22 mouse cellular contexts compared by ENCODE assay signal in the genomic region with DNA sequence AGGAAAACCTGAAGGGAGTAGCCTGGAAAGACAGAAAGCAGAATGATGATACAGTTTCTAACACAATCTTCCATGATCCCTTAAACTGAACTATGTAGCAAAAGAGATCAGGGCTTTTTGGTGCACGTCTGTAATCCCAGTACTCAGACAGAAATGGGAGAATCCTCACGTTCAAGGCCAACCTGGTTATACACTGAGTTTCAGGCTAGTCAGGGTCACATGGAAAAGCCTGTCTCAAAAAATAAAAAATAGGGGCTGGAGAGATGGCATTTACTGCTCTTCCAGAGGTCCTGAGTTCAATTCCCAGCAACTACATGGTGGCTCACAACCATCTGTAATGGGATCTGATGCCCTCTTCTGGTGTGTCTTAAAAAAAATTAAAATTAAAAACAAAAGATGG. TPM values are rescaled to one million over a fixed set of nuclear protein-coding genes. Genes with fewer than 3 reads are reported as not detected.
A peak's percentile ranks its signal among the peaks of the same experiment; 100 is the strongest.
DNase-seq lines count a peak whose midpoint lies in the region; TF ChIP-seq lines count a peak whose summit lies in the region.
"Had no signal": no experiment of that assay in that cellular context is flagged by ENCODE, and none has a peak within 500 bp of the region (broad histone marks: within the 10 kb centered on the region; RNA-seq: fewer than 3 reads in every experiment).

No protein-coding gene starts in this region.

- no peak for TF ChIP-seq CTCF in MEL (IDR thresholded peaks at IDR 0.05 in 2 of 3, conservative IDR thresholded peaks at IDR 0.05 in 1 of 3; ENCODE audit: control insufficient read depth in 1 of 3, insufficient read depth in 1 of 3, low read depth in 2 of 3, low read length in 3 of 3, poor library complexity in 1 of 3, severe bottlenecking in 1 of 3)

- H3K27me3 ChIP-seq in MEL (ENCODE audit: control insufficient read depth in 1 of 2, insufficient read depth in 2 of 2, low read length in 2 of 2): no peaks in the 10 kb centered on the region
- H3K27me3 ChIP-seq: CH12.LX, Patski had no signal

- DNase-seq in MEL (ENCODE audit: low read depth, low spot score): no peak
- no peak for DNase-seq in T-cell, adult 2 months (ENCODE audit: low spot score)
- DNase-seq: adrenal gland, adult 2 months; adrenal gland, adult 8-10 months; adrenal gland, postnatal 10 days; adrenal gland, postnatal 14 days; adrenal gland, postnatal 25 days; adrenal gland, postnatal 36 days; B cell, adult 2 months; cerebellum, adult 11 months; cerebellum, adult 11-12 months; cerebellum, adult 18-20 months; cerebellum, adult 2 months; cerebellum, adult 8-10 months; cerebellum, adult 9-10 months had no signal

- H3K4me3 ChIP-seq in MEL (ENCODE audit: control insufficient read depth in 1 of 2, insufficient read depth in 1 of 2, low read depth in 2 of 2, low read length in 2 of 2): no peak overlapping the region

- no peak for TF ChIP-seq RAD21 in MEL (IDR thresholded peaks at IDR 0.05; ENCODE audit: low read depth, low read length)

- peaks cover 0 to 21% of the 10 kb centered on the region in 2 experiments; a peak in 2 of 4 replicates for H3K36me3 ChIP-seq in MEL (ENCODE audit: control insufficient read depth in 1 of 2, insufficient read depth in 2 of 2, low read length in 2 of 2)
- H3K36me3 ChIP-seq: G1E had no signal

- no peak for TF ChIP-seq POLR2A in MEL (IDR thresholded peaks at IDR 0.05; ENCODE audit: control insufficient read depth in 1 of 2, insufficient read depth in 1 of 2, low read depth in 1 of 2, low read length in 2 of 2, poor library complexity in 1 of 2)

- no peak; a peak in 1 of 4 replicates for TF ChIP-seq EP300 in MEL (IDR thresholded peaks at IDR 0.05; ENCODE audit: low read depth in 1 of 2, low read length in 2 of 2)

- peaks cover 1% of the 10 kb centered on the region; the same call in 1 of the 2 replicates for H3K79me2 ChIP-seq in MEL (ENCODE audit: control insufficient read depth, insufficient read depth, low read length, poor library complexity)

- H3K27ac ChIP-seq in MEL (ENCODE audit: control insufficient read depth, low read depth, low read length): peak overlapping the region; percentile 84

- peaks cover 22 to 27% of the 10 kb centered on the region in 2 experiments for H3K4me1 ChIP-seq in MEL (ENCODE audit: control insufficient read depth in 1 of 2, insufficient read depth in 2 of 2, low read length in 2 of 2)

- H3K9ac ChIP-seq in MEL (ENCODE audit: control insufficient read depth, low read depth, low read length, poor library complexity, severe bottlenecking): no peak overlapping the region

- H3K9me3 ChIP-seq in MEL (replicated peaks; ENCODE audit: insufficient read depth, low read length): no peaks in the 10 kb centered on the region
- H3K9me3 ChIP-seq: G1E had no signal

TF ChIP-seq in MEL, 35 proteins besides CTCF, POLR2A, EP300 and RAD21:
- no peak for TF ChIP-seq GABPA (IDR thresholded peaks at IDR 0.05; ENCODE audit: low read depth, low read length)
- 0 out of 4 replicates have a peak, but pooled peaks of 1 of the 2 experiments have one; percentile 10 for TF ChIP-seq USF2 (IDR thresholded peaks at IDR 0.05; ENCODE audit: borderline replicate concordance in 1 of 2, insufficient read depth in 1 of 2, low read depth in 1 of 2, low read length in 2 of 2)
- TF ChIP-seq ELF1 (IDR thresholded peaks at IDR 0.05; ENCODE audit: low read depth, low read length): no peak
- TF ChIP-seq ZNF384 (IDR thresholded peaks at IDR 0.05; ENCODE audit: low read depth, low read length): no peak
- no peak for TF ChIP-seq TCF12 (IDR thresholded peaks at IDR 0.05; ENCODE audit: low read depth, low read length)
- TF ChIP-seq MAX (IDR thresholded peaks at IDR 0.05; ENCODE audit: low read length): no peak
- no peak for TF ChIP-seq RCOR1 (IDR thresholded peaks at IDR 0.05; ENCODE audit: low read depth, low read length)
- TF ChIP-seq USF1 (IDR thresholded peaks at IDR 0.05; ENCODE audit: low read depth, low read length): no peak
- TF ChIP-seq KAT2A (conservative IDR thresholded peaks at IDR 0.05; ENCODE audit: low read depth, low read length): no peak
- TF ChIP-seq POLR2AphosphoS2 (IDR thresholded peaks at IDR 0.05; ENCODE audit: low read length): peak; percentile 94
- TF ChIP-seq E2F4 (IDR thresholded peaks at IDR 0.05; ENCODE audit: borderline replicate concordance, low read depth, low read length): no peak
- no peak for TF ChIP-seq MAFK (IDR thresholded peaks at IDR 0.05; ENCODE audit: borderline replicate concordance, low read depth, low read length)
- TF ChIP-seq ZC3H11A (IDR thresholded peaks at IDR 0.05; ENCODE audit: low read depth, low read length): no peak
- peak; percentile 89 for TF ChIP-seq ZMIZ1 (IDR thresholded peaks at IDR 0.05; ENCODE audit: low read depth, low read length)
- TF ChIP-seq MXI1 (IDR thresholded peaks at IDR 0.05; ENCODE audit: low read depth, low read length): no peak
- TF ChIP-seq ZKSCAN1 (IDR thresholded peaks at IDR 0.05; ENCODE audit: low read depth, low read length): no peak
- peak; percentile 13; the same call in 1 of the 2 replicates for TF ChIP-seq NELFE (IDR thresholded peaks at IDR 0.05; ENCODE audit: low read depth, low read length)
- no peak for TF ChIP-seq NRF1 (IDR thresholded peaks at IDR 0.05; ENCODE audit: insufficient read depth, low read depth, low read length, poor library complexity, severe bottlenecking)
- TF ChIP-seq MAZ (IDR thresholded peaks at IDR 0.05; ENCODE audit: low read depth, low read length): no peak
- no peak for TF ChIP-seq GATA1 (IDR thresholded peaks at IDR 0.05; ENCODE audit: low read depth, low read length)
- no peak for TF ChIP-seq CHD2 (IDR thresholded peaks at IDR 0.05; ENCODE audit: low read length)
- TF ChIP-seq BHLHE40 (IDR thresholded peaks at IDR 0.05; ENCODE audit: borderline replicate concordance, low read depth, low read length): no peak; the same call in 1 of the 2 replicates
- TF ChIP-seq MYC (IDR thresholded peaks at IDR 0.05; ENCODE audit: low read depth, low read length): no peak
- no peak for TF ChIP-seq SIN3A (IDR thresholded peaks at IDR 0.05; ENCODE audit: low read length)
- no peak for TF ChIP-seq POLR2AphosphoS5 (IDR thresholded peaks at IDR 0.05; ENCODE audit: borderline replicate concordance, low read depth, low read length)
- TF ChIP-seq JUND (IDR thresholded peaks at IDR 0.05; ENCODE audit: low read depth, low read length): no peak; the same call in 1 of the 2 replicates
- peak; percentile 16; the same call in 1 of the 2 replicates for TF ChIP-seq SMC3 (IDR thresholded peaks at IDR 0.05; ENCODE audit: low read depth, low read length)
- TF ChIP-seq UBTF (IDR thresholded peaks at IDR 0.05; ENCODE audit: borderline replicate concordance, insufficient read depth, low read depth, low read length): no peak
- TF ChIP-seq CHD1 (IDR thresholded peaks at IDR 0.05; ENCODE audit: low read depth, low read length): no peak
- TF ChIP-seq TBP (IDR thresholded peaks at IDR 0.05; ENCODE audit: low read depth, low read length): no peak
- TF ChIP-seq MEF2A (IDR thresholded peaks at IDR 0.05; ENCODE audit: extremely low read depth, insufficient replicate concordance, low read depth, low read length, poor library complexity, severe bottlenecking): no peak

RNA-seq across cellular contexts. Expression of gene Dmxl2, which starts 11.0 kb away (rescaled TPM):
- 6.1 and 6.9 TPM in 2 replicates for total RNA-seq in MEL (2012; rRNA removed)
- polyA plus RNA-seq in MEL (2012; ENCODE audit: insufficient read depth in 1 of 2, insufficient read length in 2 of 2, low read depth in 1 of 2, low replicate concordance in 2 of 2, missing spikeins in 1 of 2): 100 to 1,000 TPM in 1 of 2 experiments, 1 to 10 TPM in 1; 9.1 to 238 TPM
- polyA plus RNA-seq: G1E had no signal

RNA-seq across cellular contexts. Expression of gene Sh2d7, which starts 48.4 kb away (rescaled TPM):
- 0.04 TPM in 1 of 2 replicates, not detected in the other for total RNA-seq in MEL (2012; rRNA removed)
- not detected for polyA plus RNA-seq in MEL (2012; ENCODE audit: insufficient read depth in 1 of 2, insufficient read length in 2 of 2, low read depth in 1 of 2, low replicate concordance in 2 of 2, missing spikeins in 1 of 2)
- total RNA-seq: adrenal gland, adult 18-20 months; adrenal gland, adult 2 months; adrenal gland, adult 8-10 months; adrenal gland, postnatal 10 days; adrenal gland, postnatal 14 days; adrenal gland, postnatal 25 days; adrenal gland, postnatal 36 days; adrenal gland, postnatal 4 days had no signal
- polyA plus RNA-seq: activated CD4-positive, CD25-positive, alpha-beta regulatory T cell, adult 4 months; adrenal gland, adult 2 months; CD4-positive, CD25-positive, alpha-beta regulatory T cell, adult 4 months; cerebellum, adult 2 months; G1E had no signal
